Mouse (Mus musculus) kidney, adult 2 months (tissue): Measurements from ENCODE around the gene Gbe1.

Source experiments
- CTCF ChIP-seq: fragments of 200-500 bp; conservative IDR thresholded peaks from 2 replicates; pipeline ENCODE4 v1.5.1; 2011; ENCODE audit warnings: low read depth, mild to moderate bottlenecking, control low read depth, low read length, moderate library complexity, mixed read lengths; ENCODE audit not compliant: insufficient read depth, insufficient read length
- POLR2A ChIP-seq: fragments of 200-500 bp; IDR thresholded peaks from one replicate; pipeline ENCODE4 v1.6.1; 2011; ENCODE audit warnings: low read depth, low read length, control low read depth

GRCm38 (mm10) chr16:70328566-70328965, 14.8 kb downstream of the Gbe1 start:
- TF ChIP-seq POLR2A (no peak), CTCF (no peak)
